In genomic region chr15:79392527-79392926, GRCm38 (mm10) we compare ENCODE assay signal across 14 mouse cellular contexts. TPM values are rescaled to one million over a fixed set of nuclear protein-coding genes. Genes with fewer than 3 reads are reported as not detected.
DNase-seq lines count a peak whose midpoint lies in the region; ATAC-seq and TF ChIP-seq lines count a peak whose summit lies in the region.
"Had no signal": no experiment of that assay in that cellular context is flagged by ENCODE, and none has a peak within 500 bp of the region (broad histone marks: within the 10 kb centered on the region; RNA-seq: fewer than 3 reads in every experiment).

No protein-coding gene starts in this region.

- peaks cover 73 to 87% of the 10 kb centered on the region in 2 experiments for H3K4me1 ChIP-seq in heart, embryonic 14.5 days (ENCODE audit: control insufficient read depth in 2 of 2, insufficient read depth in 2 of 2, low read length in 2 of 2)
- peaks cover 17% of the 10 kb centered on the region for H3K4me1 ChIP-seq in embryonic fibroblast, embryonic 13.5 days (ENCODE audit: control insufficient read depth, insufficient read depth, low read length)
- H3K4me1 ChIP-seq in liver, embryonic 14.5 days (replicated peaks; ENCODE audit: control insufficient read depth in 2 of 2, insufficient read depth in 2 of 2, low read length in 1 of 2), result peaks cover 0 to 22% of the 10 kb centered on the region in 2 experiments; a peak in 2 of 4 replicates

- peaks cover 14% of the 10 kb centered on the region; the same call in 1 of the 2 replicates for H3K36me3 ChIP-seq in heart, embryonic 14.5 days (ENCODE audit: control insufficient read depth, insufficient read depth, low read length)
- no peaks in the 10 kb centered on the region for H3K36me3 ChIP-seq in liver, embryonic 14.5 days (replicated peaks; ENCODE audit: control insufficient read depth, insufficient read depth, low read depth)
- H3K36me3 ChIP-seq: forebrain, embryonic 15.5 days had no signal

- no peak for TF ChIP-seq CTCF in left cerebral cortex, adult 2 months (IDR thresholded peaks at IDR 0.05)
- no peak for TF ChIP-seq CTCF in embryonic fibroblast, embryonic 13.5 days (IDR thresholded peaks at IDR 0.05; ENCODE audit: borderline replicate concordance, insufficient read depth, low read length)
- TF ChIP-seq CTCF in liver, embryonic 14.5 days (IDR thresholded peaks at IDR 0.05; ENCODE audit: low read depth), result no peak

- no peak for TF ChIP-seq EP300 in liver, embryonic 14.5 days (IDR thresholded peaks at IDR 0.05; ENCODE audit: low read depth)

- no peak for TF ChIP-seq POLR2A in embryonic fibroblast, embryonic 13.5 days (IDR thresholded peaks at IDR 0.05; ENCODE audit: low read depth, low read length)

- ATAC-seq in heart, embryonic 14.5 days (ENCODE audit: insufficient number of reproducible peaks, insufficient read depth, low FRiP score, low read depth), result no peak
- ATAC-seq in liver, embryonic 14.5 days (ENCODE audit: insufficient read depth), result peak; percentile 41; the same call in 1 of the 2 replicates
- ATAC-seq: CD4-positive, CD25-positive, alpha-beta regulatory T cell, adult 4 months; forebrain, embryonic 15.5 days had no signal

- H3K4me2 ChIP-seq in heart, embryonic 14.5 days (ENCODE audit: low read length), result no peak overlapping the region
- H3K4me2 ChIP-seq in liver, embryonic 14.5 days (ENCODE audit: low read depth), result no peak overlapping the region
- H3K4me2 ChIP-seq: embryonic facial prominence, embryonic 12.5 days; forebrain, embryonic 15.5 days had no signal

- DNase-seq in heart, postnatal 14 days, result no peak
- no peak for DNase-seq in left cerebral cortex, adult 2 months (ENCODE audit: extremely low spot score in 1 of 2, low spot score in 2 of 2)
- DNase-seq in left cerebral cortex, postnatal 4 days, result no peak
- DNase-seq in liver, embryonic 14.5 days (ENCODE audit: low read depth in 3 of 3, low spot score in 3 of 3), result no peak
- no peak for DNase-seq in ovary, postnatal 10 days (ENCODE audit: low spot score)
- DNase-seq: cerebellum, adult 9-11 months; kidney, postnatal 10 days; lung, postnatal 36 days; right cerebral cortex, postnatal 25 days had no signal

- H3K4me3 ChIP-seq in heart, embryonic 14.5 days (ENCODE audit: control insufficient read depth in 1 of 2, insufficient read depth in 1 of 2, low read depth in 1 of 2, low read length in 2 of 2), result no peak overlapping the region
- no peak overlapping the region for H3K4me3 ChIP-seq in left cerebral cortex, adult 2 months
- H3K4me3 ChIP-seq in embryonic fibroblast, embryonic 13.5 days (ENCODE audit: insufficient read depth, low read length), result no peak overlapping the region
- no peak overlapping the region for H3K4me3 ChIP-seq in liver, embryonic 14.5 days (ENCODE audit: insufficient read depth in 1 of 2, low read depth in 2 of 2, low read length in 2 of 2)
- H3K4me3 ChIP-seq: embryonic facial prominence, embryonic 12.5 days; forebrain, embryonic 15.5 days had no signal

- H3K27ac ChIP-seq in heart, embryonic 14.5 days (replicated peaks in 1 of 2; ENCODE audit: control insufficient read depth in 1 of 2, insufficient read depth in 1 of 2, low read depth in 2 of 2, low read length in 2 of 2), result peak overlapping the region; percentile 86 to 95
- H3K27ac ChIP-seq in left cerebral cortex, adult 2 months, result peak overlapping the region; percentile 44
- H3K27ac ChIP-seq in embryonic fibroblast, embryonic 13.5 days (ENCODE audit: insufficient read depth, low read length), result 0 out of 2 replicates have a peak overlapping the region, but pooled peaks have one; percentile 0
- H3K27ac ChIP-seq in liver, embryonic 14.5 days, result no peak overlapping the region
- H3K27ac ChIP-seq: forebrain, embryonic 15.5 days had no signal

- intact Hi-C loops in heart, postnatal 14 days (cut with DNase I), result no loop called here
- intact Hi-C loops in left cerebral cortex, adult 2 months (cut with DNase I), result no loop called here
- intact Hi-C loops in left cerebral cortex, postnatal 4 days (cut with DNase I), result no loop called here

- H3K27me3 ChIP-seq in heart, embryonic 14.5 days (ENCODE audit: control insufficient read depth, insufficient read depth, low read length), result no peaks in the 10 kb centered on the region
- no peaks in the 10 kb centered on the region for H3K27me3 ChIP-seq in liver, embryonic 14.5 days (ENCODE audit: control insufficient read depth, insufficient read depth, low read length)
- H3K27me3 ChIP-seq: embryonic facial prominence, embryonic 12.5 days; forebrain, embryonic 15.5 days had no signal

- H3K9ac ChIP-seq in heart, embryonic 14.5 days (ENCODE audit: low read length), result no peak overlapping the region; the same call in 1 of the 2 replicates
- H3K9ac ChIP-seq in liver, embryonic 14.5 days (replicated peaks), result no peak overlapping the region
- H3K9ac ChIP-seq: embryonic facial prominence, embryonic 12.5 days; forebrain, embryonic 15.5 days had no signal

- H3K9me3 ChIP-seq in heart, embryonic 14.5 days (ENCODE audit: control insufficient read depth, low read length), result no peaks in the 10 kb centered on the region
- H3K9me3 ChIP-seq in liver, embryonic 14.5 days (ENCODE audit: control insufficient read depth, low read length), result no peaks in the 10 kb centered on the region
- H3K9me3 ChIP-seq: embryonic facial prominence, embryonic 12.5 days; forebrain, embryonic 15.5 days had no signal

- 72% methylated on average over 5 of the region's 5 CpGs for WGBS in heart, embryonic 14.5 days
- WGBS in liver, embryonic 14.5 days (ENCODE audit: insufficient replicate concordance), result 60% methylated on average over 5 of the region's 5 CpGs

RNA-seq across cellular contexts. Expression of gene Tmem184b, which starts 10.8 kb away (rescaled TPM):
- 56.1 and 60.6 TPM in 2 replicates for polyA plus RNA-seq in heart, embryonic 14.5 days (2014; fragmentation: Nextera tagmentation; extraction: Ambion mirVana)
- 10 to 100 TPM; 52.8 to 55.6 TPM for total RNA-seq in heart, postnatal 14 days (2021)
- total RNA-seq in left cerebral cortex, adult 2 months (2021), result 10 to 100 TPM; 73.7 to 82.2 TPM
- 10 to 100 TPM; 49.6 to 53.4 TPM for total RNA-seq in left cerebral cortex, postnatal 4 days (2021)
- 82.2 and 98.9 TPM in 2 replicates for polyA plus RNA-seq in embryonic fibroblast, embryonic 13.5 days (2011; ENCODE audit: insufficient read length, low read depth, missing spikeins)
- 7.2 and 10.3 TPM in 2 replicates for polyA plus RNA-seq in liver, embryonic 14.5 days (2012; rRNA removed)
- polyA plus RNA-seq in liver, embryonic 14.5 days (2014; fragmentation: Nextera tagmentation; extraction: Ambion mirVana), result 5.7 and 8.6 TPM in 2 replicates

RNA-seq across cellular contexts. Expression of gene Maff, which starts 46.1 kb away (rescaled TPM):
- polyA plus RNA-seq in heart, embryonic 14.5 days (2014; fragmentation: Nextera tagmentation; extraction: Ambion mirVana), result 2.2 and 3.5 TPM in 2 replicates
- total RNA-seq in heart, postnatal 14 days (2021), result 1 to 10 TPM; 6.2 to 6.9 TPM
- total RNA-seq in left cerebral cortex, adult 2 months (2021), result 1 to 10 TPM; 1.6 to 3.2 TPM
- total RNA-seq in left cerebral cortex, postnatal 4 days (2021), result 1 to 10 TPM; 1.5 to 1.9 TPM
- polyA plus RNA-seq in embryonic fibroblast, embryonic 13.5 days (2011; ENCODE audit: insufficient read length, low read depth, missing spikeins), result 11.7 and 13.8 TPM in 2 replicates
- 1.8 TPM in 2 replicates for polyA plus RNA-seq in liver, embryonic 14.5 days (2012; rRNA removed)
- 0.80 and 1.1 TPM in 2 replicates for polyA plus RNA-seq in liver, embryonic 14.5 days (2014; fragmentation: Nextera tagmentation; extraction: Ambion mirVana)
